Mouse (Mus musculus) heart, adult 2 months (tissue): ENCODE measurements around the gene Fam81a.

ENCODE experiments used
- CTCF ChIP-seq: fragments of 200-600 bp; IDR thresholded peaks from 2 replicates; pipeline ENCODE4 v1.8.1; 2022; ENCODE audit warnings: antibody characterized with exemption, mild to moderate bottlenecking, moderate library complexity
- POLR2A ChIP-seq: fragments of 200-500 bp; IDR thresholded peaks from 2 replicates; pipeline ENCODE4 v1.6.1; 2011; ENCODE audit warnings: mild to moderate bottlenecking, low read depth, low read length, control low read depth; ENCODE audit not compliant: insufficient read depth

DNA sequence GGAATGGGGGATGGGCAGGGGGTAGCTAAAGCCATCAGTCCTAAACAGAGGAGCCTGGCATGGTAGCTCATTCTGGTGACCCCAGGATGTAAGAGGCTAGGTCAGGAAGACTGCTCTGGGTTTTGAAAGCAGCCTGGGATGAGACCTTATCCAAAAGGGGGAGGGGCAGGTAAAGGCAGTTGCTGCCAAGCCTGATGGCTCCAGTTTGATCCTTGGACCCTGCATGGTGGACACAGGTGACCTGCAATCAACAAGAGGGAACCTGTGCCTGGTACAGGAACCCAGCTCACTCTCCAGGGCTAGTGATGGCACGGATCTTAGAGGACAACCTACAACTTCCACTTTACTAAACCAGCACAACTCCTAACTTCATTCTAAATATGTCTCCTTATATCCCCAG is 7.2 kb downstream of the Fam81a start:
- TF ChIP-seq POLR2A, result no peak
- no peak for TF ChIP-seq CTCF
